Mouse (Mus musculus): ENCODE results near the gene Cerk.

- TF ChIP-seq CTCF (IDR thresholded peaks at IDR 0.05; ENCODE audit: control insufficient read depth, insufficient read depth, insufficient replicate concordance, low read depth, low read length) (no peak), POLR2A (IDR thresholded peaks at IDR 0.05; ENCODE audit: control insufficient read depth, low read depth, low read length) (no peak)
These were observed 40.3 kb upstream of the Cerk start for GRCm38 (mm10) chr15:86226221-86226620.
